Mouse (Mus musculus): ENCODE measurements around the gene Ptprf. TPM values are rescaled to one million over a fixed set of nuclear protein-coding genes. Genes with fewer than 3 reads are reported as not detected.

The Ptprf gene
- total RNA-seq, 2 experiments from 2014 or later, result 168 to 174 TPM

DNA sequence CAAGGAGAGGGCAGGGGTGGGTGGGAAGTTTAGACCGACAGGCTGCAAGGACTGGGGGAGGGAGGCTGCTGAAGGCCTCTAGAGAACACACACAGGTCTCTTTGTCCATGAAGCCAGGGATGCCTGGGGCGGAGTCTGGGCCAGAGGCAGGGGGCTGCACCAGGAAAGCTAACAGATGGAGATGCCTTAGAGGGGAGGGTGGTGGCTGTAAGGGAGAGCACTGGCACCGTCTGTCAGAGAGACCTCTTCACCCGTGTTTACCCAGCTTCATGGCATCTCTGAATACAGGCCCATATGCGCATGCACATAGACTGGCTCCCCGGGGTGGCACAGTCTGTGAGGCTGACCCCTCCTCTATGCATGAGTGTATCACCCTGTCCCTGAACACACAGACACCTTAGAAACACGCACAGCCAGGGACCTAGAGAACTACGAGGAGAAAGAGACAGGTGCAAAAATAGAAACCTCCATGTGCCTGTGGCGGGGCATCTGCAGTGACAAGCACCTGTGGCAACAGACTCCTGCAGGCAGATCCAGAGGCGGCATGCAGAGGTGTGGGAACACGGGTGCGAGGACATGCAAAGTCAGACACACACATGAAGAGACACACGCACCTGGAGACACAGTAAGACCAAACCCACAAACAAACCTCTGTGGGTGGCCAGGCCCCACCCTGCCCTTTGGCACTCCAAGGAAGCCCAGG lies 29.3 kb downstream of the Ptprf start:
- intact Hi-C loops (cut with DNase I), result no loop called here
- peak in 1 of 2 experiments; percentile 25 for DNase-seq (ENCODE audit: low spot score in 2 of 2)

DNA sequence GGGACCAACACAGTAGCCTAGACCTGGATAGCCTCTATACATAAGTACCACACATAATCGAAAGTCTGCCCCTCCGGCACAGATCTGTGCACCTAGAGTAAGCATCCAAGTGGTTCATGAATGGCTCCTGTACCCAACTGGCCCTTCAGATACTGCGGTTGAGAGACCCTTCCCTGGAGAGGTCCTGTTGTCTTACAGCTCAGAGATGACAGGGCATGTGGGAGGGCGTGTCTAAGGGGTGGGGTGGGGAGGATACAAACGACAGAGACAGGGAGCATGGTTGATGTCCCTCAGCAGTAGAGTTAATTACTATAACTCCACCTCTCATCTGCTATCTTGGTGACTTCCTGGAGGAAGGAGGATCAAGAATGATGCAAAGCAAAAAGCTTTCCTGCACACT lies 29.9 kb downstream of the Ptprf start:
- no peak for DNase-seq (ENCODE audit: low spot score in 2 of 2)
- intact Hi-C loops (cut with DNase I), result no loop called here

DNA sequence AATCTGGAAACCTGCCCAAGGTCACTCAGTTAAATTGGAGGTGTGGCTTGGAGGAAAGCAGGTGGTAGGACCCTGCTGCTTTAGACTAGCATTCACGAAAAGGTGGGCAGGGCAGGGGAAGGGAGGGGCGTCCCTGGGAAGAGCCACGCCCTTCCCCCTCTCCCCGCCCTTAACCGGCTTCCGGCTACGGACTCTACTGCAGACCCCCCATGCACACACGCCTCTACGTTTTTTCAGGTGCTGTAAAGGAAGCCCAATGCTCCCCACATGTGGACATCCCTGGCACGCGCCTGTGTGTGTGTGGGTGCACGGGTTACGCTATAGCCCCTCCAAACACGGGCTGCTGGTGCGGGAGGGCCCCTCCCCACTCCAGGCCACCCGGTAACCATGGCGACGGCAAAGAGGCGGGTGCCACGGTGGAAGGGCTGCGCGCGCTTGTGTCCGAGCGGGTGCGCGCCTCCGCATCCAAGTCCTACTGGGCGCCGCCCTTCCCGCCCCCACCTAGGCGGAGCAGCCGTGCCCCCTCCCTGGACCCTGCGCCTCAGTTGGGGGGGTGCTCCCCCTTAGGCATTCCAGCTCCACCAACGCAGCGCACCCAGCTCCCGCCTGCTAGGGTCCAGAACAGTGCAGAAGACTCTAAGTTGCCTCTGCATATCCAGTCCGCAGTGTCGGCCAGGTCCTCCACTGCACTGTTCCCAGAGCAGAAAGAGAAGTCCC lies 30.5 kb downstream of the Ptprf start:
- peak; percentile 62 to 68 for DNase-seq (ENCODE audit: low spot score in 2 of 2)
- intact Hi-C loops (cut with DNase I), result no loop called here

DNA sequence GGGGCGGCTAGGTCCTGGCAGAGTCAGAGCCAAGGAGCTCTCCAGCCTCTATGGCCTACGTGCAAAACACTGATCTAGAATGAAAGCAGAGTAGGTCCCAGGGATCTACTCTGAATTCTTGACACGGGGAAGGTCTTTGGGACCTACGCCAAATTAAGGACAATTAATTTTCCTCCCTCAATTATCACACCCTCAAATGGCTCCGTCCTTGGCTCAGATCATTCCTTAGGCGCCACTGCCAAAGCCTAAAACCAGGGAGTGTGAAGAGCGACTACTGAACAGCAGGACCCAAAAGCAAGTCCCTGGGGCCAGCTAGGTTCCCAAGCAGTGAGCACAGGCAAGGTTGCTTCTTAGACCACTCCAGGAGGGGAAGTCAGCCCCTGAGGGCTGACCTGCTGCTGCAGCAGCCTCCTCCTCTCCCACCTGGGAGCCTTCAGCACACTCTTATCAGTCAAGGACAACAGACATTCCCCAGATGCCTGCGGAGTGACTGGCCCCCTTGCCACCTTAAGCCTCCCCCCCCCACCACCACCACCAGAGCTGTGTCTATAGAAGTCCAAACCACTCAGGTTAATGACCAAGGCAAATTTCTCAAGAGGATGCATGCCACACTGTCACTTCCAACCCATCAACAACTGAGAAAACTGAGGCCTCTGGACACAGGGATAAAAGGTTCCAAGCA lies 31.3 kb downstream of the Ptprf start:
- peak in 1 of 2 experiments; percentile 44 for DNase-seq (ENCODE audit: low spot score in 2 of 2)
- intact Hi-C loops (cut with DNase I), result no loop called here

DNA sequence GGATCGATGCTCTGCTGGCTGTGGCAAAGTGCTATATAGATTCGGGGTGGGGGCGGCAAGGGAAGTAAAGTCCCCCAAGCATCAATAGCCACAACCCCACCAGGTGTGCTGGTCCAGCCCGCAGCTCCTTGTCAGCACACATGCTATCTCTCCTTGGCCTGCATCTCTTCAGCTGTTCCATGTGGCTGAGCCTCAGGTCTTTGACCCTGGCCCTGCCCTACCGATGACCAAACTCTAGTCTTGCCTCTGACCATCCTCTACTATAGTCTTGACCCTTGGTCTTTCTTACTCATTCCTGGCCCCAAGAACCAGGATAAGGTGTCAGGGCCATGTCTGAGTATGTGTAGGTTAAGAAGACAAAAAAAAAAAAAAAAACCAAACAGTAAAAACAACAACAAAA lies 33.2 kb downstream of the Ptprf start:
- intact Hi-C loops (cut with DNase I), result no loop called here
- no peak for DNase-seq (ENCODE audit: low spot score in 2 of 2)

DNA sequence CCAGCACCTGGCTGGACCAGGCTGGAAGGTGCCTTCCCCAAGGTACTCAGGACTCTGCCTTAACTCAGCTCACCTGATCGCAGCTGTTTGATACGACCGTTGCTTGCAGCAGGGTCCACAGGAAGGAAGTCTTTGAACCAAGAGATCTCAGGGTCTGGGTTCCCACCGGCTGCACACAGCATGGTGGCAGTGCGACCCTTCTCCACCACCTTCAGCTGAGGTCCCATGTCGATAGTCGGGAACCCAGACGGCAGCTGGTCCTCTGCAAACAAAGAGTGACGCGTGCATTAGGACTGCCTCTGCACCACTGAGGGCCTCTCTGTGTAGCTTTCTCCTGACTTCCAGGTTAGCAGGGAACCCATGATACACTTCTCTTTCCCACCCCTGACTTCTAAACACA lies 33.8 kb downstream of the Ptprf start:
- no peak for DNase-seq (ENCODE audit: low spot score in 2 of 2)
- intact Hi-C loops (cut with DNase I), result no loop called here

DNA sequence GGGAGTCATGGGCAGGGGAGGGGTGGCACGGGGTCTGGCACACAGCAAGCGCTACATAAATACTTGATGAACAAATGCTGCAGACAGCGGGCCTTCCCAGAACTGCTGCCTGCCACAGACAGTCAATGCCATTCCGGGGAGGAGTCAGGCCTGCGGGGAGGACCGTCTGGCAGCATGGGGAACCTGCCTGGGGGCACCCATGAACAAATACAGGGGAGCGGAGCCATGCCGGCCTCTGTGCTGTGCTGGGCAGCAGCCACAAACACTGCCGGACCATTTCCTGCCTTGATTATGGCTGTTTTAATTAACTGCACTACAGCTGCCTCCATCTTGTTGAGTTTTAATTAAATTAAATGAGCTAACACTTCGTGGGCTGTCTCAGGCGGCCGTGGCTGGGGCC lies 35.0 kb downstream of the Ptprf start:
- intact Hi-C loops (cut with DNase I), result no loop called here
- no peak for DNase-seq (ENCODE audit: low spot score in 2 of 2)

DNA sequence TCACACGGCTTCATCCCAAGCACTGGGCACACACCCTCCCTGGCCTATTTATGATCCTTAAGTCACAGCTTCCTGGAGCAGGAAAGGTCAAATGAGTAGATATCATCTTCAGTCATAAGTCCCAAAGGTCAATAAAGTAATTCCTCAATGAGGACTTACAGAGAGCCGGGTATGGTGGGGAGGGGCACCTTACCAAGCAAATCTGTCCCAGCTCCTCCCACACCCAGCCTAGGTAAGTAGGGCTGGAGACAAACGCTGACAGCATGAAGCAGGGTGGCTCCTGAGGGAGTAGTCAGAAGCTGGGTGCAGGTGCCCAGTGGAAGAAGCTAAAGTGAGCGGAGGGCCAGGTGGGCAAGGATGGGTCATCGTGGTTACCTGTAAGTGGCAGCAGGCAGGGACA lies 36.3 kb downstream of the Ptprf start:
- DNase-seq (ENCODE audit: low spot score in 2 of 2), result no peak
- intact Hi-C loops (cut with DNase I), result no loop called here

DNA sequence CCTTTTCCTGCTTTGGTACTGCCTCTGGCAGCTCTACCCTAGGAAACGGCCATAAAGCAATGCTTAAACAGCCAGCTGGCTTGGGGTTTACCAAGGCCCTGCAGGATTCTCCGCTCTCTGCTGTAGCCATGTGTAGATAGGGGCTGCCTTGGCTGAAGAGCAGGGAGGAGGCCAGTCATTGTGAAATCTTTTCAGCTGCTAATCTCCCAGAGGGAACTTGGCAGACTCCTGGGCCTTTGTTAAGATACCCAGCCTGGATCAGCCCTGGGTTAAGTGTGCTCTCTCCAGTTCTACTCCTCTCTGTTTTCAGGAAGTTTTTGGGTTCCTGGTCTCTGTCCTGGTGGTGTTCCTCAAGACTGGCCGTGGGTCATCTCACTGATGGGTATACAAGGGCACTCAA lies 43.9 kb downstream of the Ptprf start:
- no peak for DNase-seq (ENCODE audit: low spot score in 2 of 2)

DNA sequence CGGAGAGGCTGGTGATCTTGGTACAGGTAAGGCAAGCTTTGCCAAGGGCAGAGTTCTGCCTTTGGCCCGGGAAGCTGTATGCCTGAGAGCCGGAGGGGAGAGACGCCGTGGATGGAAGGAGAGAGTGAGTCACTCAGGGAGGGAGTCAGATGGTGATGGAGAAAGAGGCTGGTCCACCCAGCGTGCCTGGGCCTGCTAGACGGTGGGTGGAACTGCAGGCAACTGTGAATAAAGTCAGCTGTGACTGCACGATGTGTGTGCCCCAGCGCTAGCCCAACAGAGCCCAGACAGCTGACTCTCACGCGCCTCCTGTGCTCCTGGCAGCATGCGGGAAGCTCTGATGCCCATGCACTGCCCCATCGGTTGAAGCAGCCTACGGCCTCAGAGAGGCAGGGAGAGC lies 45.4 kb downstream of the Ptprf start:
- intact Hi-C loops (cut with DNase I), result no loop called here
- peak; percentile 58 to 71 for DNase-seq (ENCODE audit: low spot score in 2 of 2)

More for the DNA sequence above, 43.9 kb downstream of the Ptprf start:
- intact Hi-C loops (cut with DNase I), result no loop called here

DNA sequence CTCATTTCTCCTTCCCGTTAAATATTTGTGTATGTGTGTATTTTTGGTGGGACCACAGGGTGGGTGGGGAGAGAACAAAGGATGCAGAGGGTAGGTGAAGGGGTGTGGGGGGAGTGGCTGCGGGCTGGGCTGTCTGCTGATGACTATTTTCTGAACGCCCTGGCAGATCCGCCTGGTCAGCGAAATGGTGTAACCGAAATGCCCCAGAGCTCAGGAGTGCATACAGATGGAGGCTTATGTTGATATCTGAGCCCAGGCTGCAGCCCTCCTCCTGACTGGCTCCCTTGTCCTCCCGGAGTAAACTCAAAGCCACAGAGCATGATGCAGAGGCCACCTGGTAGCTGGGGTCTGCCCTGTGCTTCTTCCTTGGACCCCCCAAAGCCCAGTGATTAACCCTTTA lies 47.4 kb downstream of the Ptprf start:
- no peak for DNase-seq (ENCODE audit: low spot score in 2 of 2)
- intact Hi-C loops (cut with DNase I), result no loop called here

DNA sequence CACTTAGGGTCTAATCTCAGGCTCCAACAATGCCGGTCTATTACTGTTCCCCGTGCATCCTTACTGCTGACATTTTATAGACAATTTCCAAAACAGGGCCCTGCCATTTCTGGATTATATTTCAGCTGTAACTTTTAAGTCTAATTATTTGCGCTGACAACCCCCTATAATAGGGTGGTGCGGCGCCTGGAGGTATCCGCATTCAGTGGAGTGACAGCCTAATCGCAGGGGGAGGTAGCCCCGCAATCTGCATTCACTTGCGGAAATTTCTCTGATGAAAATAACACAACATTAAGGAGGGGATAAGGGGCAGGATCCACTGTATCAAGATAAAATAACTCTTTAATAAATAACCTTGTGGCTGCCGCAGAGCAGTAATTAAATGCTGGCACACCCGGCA lies 47.9 kb downstream of the Ptprf start:
- intact Hi-C loops (cut with DNase I), result no loop called here
- no peak for DNase-seq (ENCODE audit: low spot score in 2 of 2)

DNA sequence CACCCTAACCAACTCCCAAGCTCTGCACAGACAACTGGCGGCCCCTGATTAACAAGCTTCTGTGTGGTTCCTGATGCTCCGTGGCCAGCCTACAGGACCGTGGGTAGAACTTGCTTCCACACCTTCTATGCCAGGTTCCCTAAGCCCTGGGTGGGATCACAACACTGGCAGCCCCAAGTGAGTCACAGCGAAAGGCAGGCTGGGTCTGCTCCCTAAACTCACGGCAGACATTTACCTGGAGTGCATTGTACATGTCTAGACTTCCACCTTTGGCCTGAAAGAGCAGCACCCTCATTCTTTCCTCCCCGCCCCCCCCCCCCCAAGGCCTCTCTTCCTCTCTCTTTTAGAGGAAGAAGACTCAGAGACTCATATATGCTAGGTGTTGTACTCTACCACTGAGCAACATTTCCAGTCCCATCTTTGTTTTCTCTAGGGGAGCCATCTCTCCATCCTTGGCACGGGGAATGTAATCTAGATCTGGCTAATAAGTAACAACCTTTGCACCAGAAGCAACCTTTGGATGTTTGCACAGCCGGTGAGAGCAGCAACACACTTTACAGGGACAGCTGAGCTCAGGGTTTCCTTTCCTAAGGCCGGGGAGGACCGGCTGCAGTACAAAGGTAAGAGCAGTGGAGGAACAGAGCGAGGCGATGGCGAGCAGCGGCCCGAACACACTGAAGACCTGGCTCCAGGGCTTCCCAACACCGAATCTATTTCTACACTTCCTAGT lies 51.1 kb downstream of the Ptprf start:
- no peak for DNase-seq (ENCODE audit: low spot score in 2 of 2)
- intact Hi-C loops (cut with DNase I), result no loop called here

DNA sequence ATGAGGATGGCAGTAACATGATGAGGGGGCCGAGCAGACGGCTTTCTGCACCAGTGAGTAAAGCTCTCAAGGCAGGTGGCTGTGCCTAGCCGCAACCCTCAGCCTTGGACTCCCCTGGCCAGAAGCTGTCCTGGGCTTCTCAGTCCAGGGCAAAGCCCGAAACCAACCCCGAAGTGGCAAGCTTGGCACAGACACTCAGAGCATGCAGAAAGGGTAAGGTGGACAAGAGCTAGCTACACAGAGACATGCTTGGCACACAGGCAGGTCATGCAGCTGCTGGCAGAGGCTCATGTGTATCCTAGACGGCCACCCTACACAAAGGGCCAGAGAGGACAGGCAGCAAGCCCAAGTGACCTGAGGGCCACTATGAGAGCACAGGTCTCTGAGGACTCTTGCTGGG lies 52.5 kb downstream of the Ptprf start:
- intact Hi-C loops (cut with DNase I), result no loop called here
- no peak for DNase-seq (ENCODE audit: low spot score in 2 of 2)

DNA sequence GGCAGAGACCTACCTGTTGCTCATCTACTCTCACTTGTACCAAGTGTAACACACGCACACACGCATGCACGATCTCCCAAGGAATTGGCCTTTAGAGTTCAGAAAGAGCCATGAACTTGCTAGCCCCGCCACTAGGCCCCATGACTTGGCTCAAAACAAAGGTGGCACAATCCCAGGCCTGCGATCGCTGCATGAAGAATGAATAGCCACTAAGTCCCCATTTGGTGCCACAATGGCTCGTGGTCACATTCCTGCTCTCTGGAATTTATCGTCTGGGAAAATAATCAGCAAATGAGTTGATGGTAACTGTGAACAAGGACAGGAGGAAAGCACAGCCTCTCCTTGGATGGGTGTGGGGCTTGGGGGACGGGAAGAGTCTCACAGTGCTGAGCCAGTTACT lies 54.3 kb downstream of the Ptprf start:
- intact Hi-C loops (cut with DNase I), result no loop called here
- no peak for DNase-seq (ENCODE audit: low spot score in 2 of 2)

DNA sequence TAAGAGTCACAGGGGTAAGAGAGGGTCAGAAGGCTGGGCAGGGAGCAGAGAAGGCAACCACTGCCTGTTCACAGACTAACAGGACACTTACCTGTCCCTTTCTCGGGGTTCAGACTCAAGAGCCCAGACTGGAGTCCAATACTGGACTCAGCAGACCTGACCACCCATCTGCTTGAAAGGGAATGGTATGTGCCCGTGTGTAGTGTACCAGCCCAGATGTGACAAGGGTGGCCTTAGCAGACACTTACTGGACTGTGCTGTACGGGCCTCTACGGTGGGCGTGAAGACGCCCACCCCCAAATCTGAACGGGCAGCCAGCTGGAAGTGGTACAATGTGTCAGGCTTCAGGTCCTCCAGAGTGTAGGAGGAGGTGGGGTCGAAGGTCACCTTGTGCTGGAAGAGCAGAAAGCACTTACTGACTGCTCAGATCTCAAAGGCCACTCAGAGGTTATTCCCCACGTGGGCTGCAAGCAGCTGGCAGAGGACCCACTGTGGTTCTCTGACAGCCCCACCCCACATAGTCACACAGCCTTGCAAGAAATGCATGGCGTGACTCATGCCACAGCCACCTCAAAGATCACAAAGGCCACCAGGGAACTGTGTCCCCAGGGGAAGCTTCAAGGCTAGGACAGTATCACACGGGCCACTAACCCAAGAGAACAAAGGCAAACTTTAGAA lies 56.4 kb downstream of the Ptprf start:
- intact Hi-C loops (cut with DNase I), result no loop called here
- DNase-seq (ENCODE audit: low spot score in 2 of 2), result no peak

DNA sequence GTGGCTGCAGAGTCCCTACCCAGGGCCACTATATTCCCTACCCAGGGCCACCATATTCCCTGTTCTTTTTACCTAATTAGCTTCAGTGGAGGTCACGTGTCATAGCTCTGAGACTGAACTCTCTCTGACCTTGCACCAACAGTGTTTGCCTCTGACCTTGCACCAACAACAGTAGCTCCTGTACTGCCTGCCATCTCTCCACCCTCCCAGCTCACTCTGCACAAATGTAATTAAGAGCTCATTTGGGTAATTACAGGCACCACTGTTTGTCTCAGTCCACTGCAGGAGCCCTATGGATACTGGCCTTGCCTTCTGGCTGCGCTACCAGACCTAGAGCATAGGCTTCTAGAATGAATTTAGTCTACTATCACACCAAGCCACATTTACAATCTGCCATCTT lies 57.3 kb downstream of the Ptprf start:
- DNase-seq (ENCODE audit: low spot score in 2 of 2), result no peak
- intact Hi-C loops (cut with DNase I), result no loop called here

DNA sequence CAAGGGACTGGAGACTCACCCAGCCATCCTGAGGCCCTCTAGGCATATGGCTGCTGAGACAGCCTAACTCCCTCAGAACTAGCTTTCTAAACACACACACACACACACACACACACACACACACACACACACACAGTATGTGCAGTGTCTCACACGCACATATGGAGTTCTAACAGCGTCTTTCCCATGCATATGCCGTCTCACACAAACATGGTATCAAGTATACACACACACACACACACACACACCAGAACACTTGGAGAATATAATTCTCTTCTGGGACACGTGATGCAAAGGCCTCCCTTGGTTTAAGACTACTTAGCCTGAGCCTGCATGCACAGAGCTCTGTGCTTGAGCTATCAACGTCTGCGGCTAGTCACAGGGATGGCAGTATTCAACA lies 59.3 kb downstream of the Ptprf start:
- intact Hi-C loops (cut with DNase I), result no loop called here
- peak in 1 of 2 experiments; percentile 20 for DNase-seq (ENCODE audit: low spot score in 2 of 2)

DNA sequence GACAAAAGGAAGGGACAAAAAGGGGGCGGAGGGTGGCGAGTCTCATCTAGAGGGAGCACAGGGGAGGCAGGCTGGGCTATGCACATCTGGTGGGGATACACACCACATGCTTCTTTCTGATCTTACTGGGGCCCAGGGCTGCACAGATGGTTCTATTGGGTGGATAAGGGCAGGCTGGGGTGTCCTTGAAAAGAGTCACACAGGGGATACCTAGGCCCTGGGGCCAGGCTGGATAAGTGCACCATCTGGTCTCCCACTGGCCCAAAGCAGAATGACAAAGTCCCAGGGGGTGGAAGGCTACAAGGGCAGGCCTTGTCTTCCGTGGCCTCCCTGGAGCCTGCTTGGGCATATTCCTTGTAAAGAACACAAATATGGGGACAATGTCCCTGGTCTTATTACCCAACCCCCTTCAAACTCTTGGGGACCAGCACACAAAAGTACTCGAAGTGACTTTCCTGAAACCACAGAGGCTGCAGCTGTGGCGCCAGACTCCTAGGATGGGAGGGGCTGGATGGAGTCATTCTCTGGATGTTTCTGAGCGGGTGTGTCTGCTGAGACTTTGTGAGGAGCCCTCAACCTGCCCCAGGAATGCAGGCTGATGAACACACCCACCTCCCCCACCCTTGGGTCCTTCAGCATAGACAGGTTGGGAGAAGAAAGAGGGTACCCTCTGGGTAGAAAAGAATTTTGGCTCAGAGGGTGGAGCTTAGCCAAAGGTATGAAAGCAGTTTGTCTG lies 62.0 kb downstream of the Ptprf start:
- no peak for DNase-seq (ENCODE audit: low spot score in 2 of 2)
- intact Hi-C loops (cut with DNase I), result no loop called here

Measured in left cerebral cortex, postnatal 14 days (tissue).